Mouse (Mus musculus) liver, embryonic 14.5 days (tissue): ENCODE results near the gene Timp3.

ENCODE experiments used
- CTCF ChIP-seq: IDR thresholded peaks from 2 replicates; pipeline ENCODE4 v1.5.1; 2016; ENCODE audit warnings: antibody characterized with exemption, low read depth, control low read depth
- EP300 ChIP-seq: IDR thresholded peaks from 2 replicates; pipeline ENCODE4 v1.6.1; 2016; ENCODE audit warnings: antibody characterized with exemption, low read depth

DNA sequence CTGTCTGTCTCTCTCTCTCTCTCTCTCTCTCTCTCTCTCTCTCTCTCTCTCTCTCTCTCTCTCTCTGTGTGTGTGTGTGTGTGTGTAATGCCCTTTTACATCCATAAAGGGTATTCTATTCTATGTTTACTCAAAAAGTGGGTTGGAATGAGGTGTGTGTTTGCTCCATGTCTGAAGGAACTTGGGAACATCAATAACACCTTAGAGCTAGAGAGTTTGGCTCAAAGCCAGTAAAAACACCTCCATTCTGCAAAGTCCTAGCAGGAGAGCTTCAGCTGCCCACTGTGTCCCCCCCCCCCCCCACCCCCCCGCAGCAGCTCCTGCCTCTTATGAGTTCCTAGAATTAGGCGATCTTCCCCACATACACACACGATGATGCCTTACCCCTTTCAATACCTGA, 37.1 kb downstream of the Timp3 start:
- TF ChIP-seq EP300 (no peak), CTCF (no peak)
